Mouse (Mus musculus) limb, embryonic 10.5 days (tissue): ENCODE measurements around the gene Card11. TPM values are rescaled to one million over a fixed set of nuclear protein-coding genes. Genes with fewer than 3 reads are reported as not detected.

ENCODE experiments used
- DNase-seq: peaks from one replicate; pipeline ENCODE4 v3.0.0-alpha.2; 2017; ENCODE audit warnings: low spot score
- H3K27ac ChIP-seq: fragments of 300-500 bp; sonication (generic); 2 replicates; pipeline ENCODE4 v1.5.1; 2016; ENCODE audit warnings: mild to moderate bottlenecking
- H3K27me3 ChIP-seq: fragments of 300-500 bp; sonication (generic); 2 replicates; pipeline ENCODE4 v1.6.1; 2016; ENCODE audit warnings: low read depth, mild to moderate bottlenecking; ENCODE audit not compliant: poor library complexity, severe bottlenecking
- H3K36me3 ChIP-seq: fragments of 300-500 bp; sonication (generic); 2 replicates; pipeline ENCODE4 v1.6.1; 2016; ENCODE audit warnings: mild to moderate bottlenecking, moderate library complexity
- H3K4me1 ChIP-seq: fragments of 300-500 bp; sonication (generic); 2 replicates; pipeline ENCODE4 v1.6.1; 2016
- H3K4me3 ChIP-seq: fragments of 300-500 bp; sonication (generic); 2 replicates; pipeline ENCODE4 v1.5.1; 2016; ENCODE audit warnings: mild to moderate bottlenecking, moderate library complexity
- H3K9me3 ChIP-seq: fragments of 300-500 bp; sonication (generic); replicated peaks from 2 replicates; pipeline ENCODE4 v1.6.1; 2016; ENCODE audit warnings: mild to moderate bottlenecking
- WGBS: fragments of 180-500 bp; shearing (Covaris S2); methylation state at CpG from one replicate; pipeline ENCODE4 v1.1.7; 2016; 5-methylcytosine and 5-hydroxymethylcytosine counted together
- polyA plus RNA-seq: library from polyadenylated mRNA; unstranded; fragments of >200 nt; fragmentation: Nextera tagmentation; extraction: Ambion mirVana; gene quantifications from 2 replicates; pipeline ENCODE4 v1.2.1, GENCODE M21; 2016

The Card11 gene
- 0.49 TPM in 1 of 2 replicates, not detected in the other for polyA plus RNA-seq

DNA sequence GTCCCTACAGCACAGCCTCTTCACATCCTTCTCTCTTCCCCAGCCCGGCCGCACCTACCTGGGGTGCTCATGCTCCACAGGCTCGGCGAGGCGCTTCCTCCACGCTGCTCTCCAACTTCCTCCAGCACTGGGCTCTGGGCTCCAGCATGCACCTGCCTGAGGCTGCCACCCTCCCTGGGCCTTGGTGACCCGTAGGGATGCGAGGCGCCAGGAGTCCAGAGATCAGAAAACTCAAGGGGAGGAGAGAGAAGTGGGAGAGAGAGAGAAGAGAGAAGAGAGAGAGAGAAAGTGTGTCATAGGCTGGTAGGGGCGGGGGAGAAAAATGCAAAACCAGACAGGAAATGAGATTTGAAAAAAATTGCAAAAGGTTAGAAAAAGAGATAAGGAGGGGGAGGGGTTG, at the start of gene Card11:
Gene Card11 (minus strand): TSS at position 234 of the 400 bp plus-strand sequence.
- H3K27me3 ChIP-seq, result no peaks in the 10 kb centered on the region
- WGBS, result 68% methylated on average over 10 of the region's 10 CpGs
- no peak within 1 kb of the TSS for H3K4me3 ChIP-seq
- no peaks in the 10 kb centered on the region for H3K9me3 ChIP-seq
- no peak for DNase-seq
- no peaks in the 10 kb centered on the region for H3K36me3 ChIP-seq
- H3K27ac ChIP-seq, result no peak within 1 kb of the TSS
- H3K4me1 ChIP-seq, result peaks cover 12% of the 10 kb centered on the region

GRCm38 (mm10) chr5:141047651-141048218, 47.4 kb upstream of the Card11 start:
- Histone ChIP-seq H3K9me3 (peaks cover 6% of the 10 kb centered on the region; the same call in 1 of the 2 replicates), H3K4me3 (no peak overlapping the region), H3K36me3 (no peaks in the 10 kb centered on the region), H3K27me3 (no peaks in the 10 kb centered on the region), H3K4me1 (peaks cover 4% of the 10 kb centered on the region), H3K27ac (no peak overlapping the region)
- 86% methylated on average over 13 of the region's 13 CpGs for WGBS
- DNase-seq, result no peak

- Histone ChIP-seq H3K9me3 (no peaks in the 10 kb centered on the region), H3K36me3 (no peaks in the 10 kb centered on the region), H3K4me1 (peaks cover 8% of the 10 kb centered on the region), H3K27ac (no peak overlapping the region), H3K27me3 (no peaks in the 10 kb centered on the region), H3K4me3 (no peak overlapping the region)
- 90% methylated on average over 9 of the region's 9 CpGs for WGBS
- DNase-seq, result no peak
Observed at GRCm38 (mm10) chr5:141044976-141045375, 44.6 kb upstream of the Card11 start.

DNA sequence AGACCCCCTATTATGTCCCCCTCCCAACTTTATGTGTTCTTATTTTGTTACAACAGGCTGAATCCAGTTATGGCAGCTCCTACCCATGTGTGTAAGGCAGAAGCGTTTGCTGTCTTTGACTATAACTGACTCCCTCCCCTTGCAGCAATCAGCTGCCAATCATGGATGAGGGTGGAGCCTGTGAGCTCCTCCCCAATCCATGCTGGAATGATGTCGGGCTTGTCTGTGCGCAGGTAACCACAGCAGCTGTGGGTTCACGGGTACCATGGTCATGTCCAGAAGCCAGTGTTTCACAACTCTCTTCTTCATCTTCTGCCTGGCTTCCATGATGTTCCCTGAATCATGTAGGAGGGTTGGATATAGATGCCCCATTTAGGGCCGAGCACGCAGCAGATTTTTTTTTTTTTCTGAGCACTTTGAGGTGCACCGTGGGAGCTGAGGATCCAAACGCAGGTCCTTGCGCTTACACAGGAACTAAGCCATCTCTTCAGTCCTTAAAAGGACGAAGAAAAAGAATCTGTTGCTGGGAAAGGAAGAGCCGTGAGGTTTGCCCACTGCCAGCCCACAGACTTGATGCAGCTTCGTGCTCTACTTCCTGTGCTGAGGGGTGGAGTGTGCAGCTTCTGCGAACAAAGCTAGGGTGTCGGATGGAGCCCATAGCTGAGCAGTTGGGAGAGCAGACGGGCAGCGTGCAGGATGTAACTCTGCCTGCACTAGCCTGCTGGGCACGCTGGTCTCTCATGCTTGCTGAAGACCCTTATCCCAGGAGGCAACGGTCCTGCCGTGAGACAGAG, 43.5 kb upstream of the Card11 start:
- Histone ChIP-seq H3K36me3 (no peaks in the 10 kb centered on the region), H3K9me3 (no peaks in the 10 kb centered on the region), H3K4me1 (peaks cover 8% of the 10 kb centered on the region), H3K27me3 (no peaks in the 10 kb centered on the region), H3K4me3 (no peak overlapping the region), H3K27ac (no peak overlapping the region)
- WGBS, result 68% methylated on average over 19 of the region's 19 CpGs
- no peak for DNase-seq

GRCm38 (mm10) chr5:141042406-141042805, 42.0 kb upstream of the Card11 start:
- 91% methylated on average over 4 of the region's 4 CpGs for WGBS
- DNase-seq, result no peak

DNA sequence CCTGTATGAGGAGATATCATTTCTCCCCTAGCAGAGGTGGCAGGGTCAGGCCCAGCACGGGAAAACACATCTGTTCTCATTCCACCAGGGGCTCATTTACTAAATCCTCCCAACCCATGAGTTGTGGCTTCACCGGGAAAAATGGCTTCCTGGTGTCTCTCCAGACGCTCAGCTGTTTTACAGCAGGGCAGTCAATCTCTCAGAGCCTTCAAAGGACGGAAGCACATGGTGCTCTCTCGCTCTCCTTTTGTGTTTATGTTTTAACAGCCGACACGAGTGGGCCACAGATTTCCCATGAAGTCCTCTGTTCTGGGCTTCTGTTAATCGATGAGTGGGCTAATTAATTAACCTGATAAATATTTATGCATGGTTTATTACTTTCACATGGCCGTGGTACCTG, 40.5 kb upstream of the Card11 start:
- Histone ChIP-seq H3K9me3 (no peaks in the 10 kb centered on the region), H3K27me3 (no peaks in the 10 kb centered on the region; the same call in 1 of the 2 replicates), H3K27ac (no peak overlapping the region), H3K36me3 (no peaks in the 10 kb centered on the region), H3K4me1 (peaks cover 8% of the 10 kb centered on the region), H3K4me3 (no peak overlapping the region)
- 42% methylated on average over 9 of the region's 9 CpGs for WGBS
- DNase-seq, result no peak

More at GRCm38 (mm10) chr5:141042406-141042805, 42.0 kb upstream of the Card11 start:
- Histone ChIP-seq H3K27ac (no peak overlapping the region), H3K4me1 (peaks cover 8% of the 10 kb centered on the region), H3K36me3 (no peaks in the 10 kb centered on the region), H3K4me3 (no peak overlapping the region), H3K9me3 (no peaks in the 10 kb centered on the region), H3K27me3 (no peaks in the 10 kb centered on the region; the same call in 1 of the 2 replicates)

GRCm38 (mm10) chr5:141038342-141038741, 38.0 kb upstream of the Card11 start:
- WGBS, result 61% methylated on average over 1 of the region's 1 CpGs
- H3K27me3 ChIP-seq, result no peaks in the 10 kb centered on the region; the same call in 1 of the 2 replicates

DNA sequence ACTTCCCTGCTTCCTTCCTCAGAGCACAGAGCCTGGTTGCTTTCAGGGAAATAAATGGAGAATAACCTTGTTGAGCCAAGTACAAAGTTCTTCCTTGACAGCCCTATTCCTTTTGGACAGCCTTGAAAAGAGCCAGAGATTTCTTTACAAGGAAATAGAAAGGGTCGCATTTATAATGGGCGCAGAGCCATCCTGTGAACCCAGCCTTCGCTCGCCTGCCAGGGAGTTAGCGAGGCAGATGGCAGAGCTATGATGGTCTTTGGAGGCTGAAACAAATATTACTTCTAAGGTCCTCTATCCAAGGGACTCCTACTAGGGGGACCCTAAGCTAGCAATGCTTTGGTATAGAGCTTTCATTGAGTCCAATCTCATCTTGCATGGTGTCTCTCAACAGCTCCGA, 35.0 kb upstream of the Card11 start:
- H3K9me3 ChIP-seq, result no peaks in the 10 kb centered on the region
- H3K4me1 ChIP-seq, result no peaks in the 10 kb centered on the region
- WGBS, result 94% methylated on average over 6 of the region's 6 CpGs
- H3K27me3 ChIP-seq, result no peaks in the 10 kb centered on the region; the same call in 1 of the 2 replicates
- H3K4me3 ChIP-seq, result no peak overlapping the region
- H3K36me3 ChIP-seq, result no peaks in the 10 kb centered on the region
- no peak for DNase-seq
- H3K27ac ChIP-seq, result no peak overlapping the region

More at GRCm38 (mm10) chr5:141038342-141038741, 38.0 kb upstream of the Card11 start:
- DNase-seq, result no peak
- Histone ChIP-seq H3K9me3 (no peaks in the 10 kb centered on the region), H3K36me3 (no peaks in the 10 kb centered on the region), H3K4me1 (peaks cover 5% of the 10 kb centered on the region), H3K4me3 (no peak overlapping the region), H3K27ac (no peak overlapping the region)

DNA sequence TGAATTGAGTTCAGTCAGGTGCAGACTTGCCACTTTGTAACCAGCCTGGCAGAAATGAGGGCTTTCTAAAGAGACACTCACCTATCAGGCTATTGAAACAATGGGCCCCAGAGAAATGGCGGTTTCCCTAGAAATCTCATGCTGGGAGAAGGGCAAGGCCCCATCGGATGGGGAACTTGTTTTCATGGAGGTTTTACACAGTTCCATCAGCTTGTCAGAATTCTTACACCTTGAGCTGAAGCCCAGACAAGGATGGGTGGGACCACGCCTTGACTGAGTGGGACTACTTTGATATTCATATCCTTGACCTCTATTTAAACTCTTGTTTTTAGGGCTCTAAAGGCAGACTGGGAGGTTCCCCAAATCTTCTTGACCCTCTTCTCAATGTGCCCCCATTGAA, 33.9 kb upstream of the Card11 start:
- Histone ChIP-seq H3K27me3 (no peaks in the 10 kb centered on the region; the same call in 1 of the 2 replicates), H3K4me3 (no peak overlapping the region), H3K4me1 (no peaks in the 10 kb centered on the region), H3K36me3 (no peaks in the 10 kb centered on the region), H3K27ac (no peak overlapping the region), H3K9me3 (no peaks in the 10 kb centered on the region)
- 77% methylated on average over 3 of the region's 3 CpGs for WGBS
- no peak for DNase-seq

DNA sequence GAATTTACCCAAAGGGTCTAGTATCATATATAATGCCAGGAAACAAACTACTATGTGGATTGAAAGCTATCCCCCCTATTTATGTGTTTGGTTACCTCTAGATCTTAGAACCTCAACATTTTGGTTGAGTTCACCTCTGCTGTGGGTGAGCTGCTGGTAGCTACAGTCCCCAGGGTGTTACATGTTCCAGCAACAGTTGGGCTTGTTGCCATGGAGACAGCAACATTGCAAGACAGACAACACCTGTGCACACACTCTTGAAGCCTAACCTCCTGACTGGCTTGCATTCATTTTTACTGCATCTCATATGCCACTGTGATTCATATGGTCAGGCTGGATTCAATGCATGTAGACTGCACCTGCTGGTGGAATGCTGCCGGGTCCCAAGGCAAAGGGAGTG, 32.6 kb upstream of the Card11 start:
- no peaks in the 10 kb centered on the region for H3K36me3 ChIP-seq
- H3K27ac ChIP-seq, result no peak overlapping the region
- no peak for DNase-seq
- no peaks in the 10 kb centered on the region for H3K9me3 ChIP-seq
- WGBS, result 89% methylated on average over 1 of the region's 1 CpGs
- H3K4me3 ChIP-seq, result no peak overlapping the region
- H3K27me3 ChIP-seq, result no peaks in the 10 kb centered on the region
- H3K4me1 ChIP-seq, result no peaks in the 10 kb centered on the region

DNA sequence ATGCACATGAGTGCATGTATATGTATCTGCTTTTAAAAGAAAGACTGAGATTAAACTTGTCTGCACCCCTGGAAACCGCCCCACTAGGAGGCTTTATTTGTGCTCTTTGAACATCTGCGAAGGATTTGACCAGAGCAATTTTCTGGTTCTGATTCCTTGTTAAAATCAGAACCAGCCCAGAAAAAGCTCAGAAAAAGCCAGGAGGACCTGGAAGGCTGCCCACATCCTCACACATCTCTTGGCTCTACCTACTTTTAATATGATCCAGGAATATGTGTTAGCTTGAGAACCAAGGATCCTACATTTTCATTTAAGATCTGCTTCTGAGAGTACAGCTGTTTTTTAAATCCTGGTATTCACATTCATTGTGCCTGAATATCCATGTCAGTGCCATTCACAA, 29.0 kb upstream of the Card11 start:
- DNase-seq, result no peak
- H3K27me3 ChIP-seq, result no peaks in the 10 kb centered on the region
- H3K27ac ChIP-seq, result no peak overlapping the region
- 89% methylated on average over 2 of the region's 2 CpGs for WGBS
- H3K4me1 ChIP-seq, result no peaks in the 10 kb centered on the region
- H3K36me3 ChIP-seq, result no peaks in the 10 kb centered on the region
- no peaks in the 10 kb centered on the region for H3K9me3 ChIP-seq
- H3K4me3 ChIP-seq, result no peak overlapping the region

GRCm38 (mm10) chr5:141025635-141026034, 25.3 kb upstream of the Card11 start:
- H3K27ac ChIP-seq, result no peak overlapping the region
- 97% methylated on average over 3 of the region's 3 CpGs for WGBS
- H3K4me1 ChIP-seq, result no peaks in the 10 kb centered on the region
- no peaks in the 10 kb centered on the region for H3K27me3 ChIP-seq
- H3K9me3 ChIP-seq, result no peaks in the 10 kb centered on the region; the same call in 1 of the 2 replicates
- H3K36me3 ChIP-seq, result no peaks in the 10 kb centered on the region
- DNase-seq, result no peak
- H3K4me3 ChIP-seq, result no peak overlapping the region

DNA sequence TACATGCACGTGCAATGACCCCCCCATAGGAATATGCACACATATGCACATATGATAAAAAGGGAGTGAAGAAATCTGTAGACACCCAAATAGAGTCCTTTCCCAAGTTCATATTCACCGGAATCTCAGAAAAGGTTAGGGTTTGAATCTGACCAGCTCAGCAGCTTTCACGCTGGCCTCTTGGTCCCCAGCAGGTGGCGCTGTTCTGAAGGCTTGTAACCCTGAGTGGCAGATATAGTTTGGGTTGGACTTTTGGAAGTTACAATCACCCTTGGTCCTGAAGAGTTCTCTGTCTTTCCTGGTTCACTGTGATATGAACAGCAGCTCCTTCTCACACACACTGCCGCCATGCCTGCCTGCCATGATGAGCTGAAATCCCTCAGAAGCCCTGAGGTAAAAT, 24.1 kb upstream of the Card11 start:
- no peak overlapping the region for H3K27ac ChIP-seq
- no peaks in the 10 kb centered on the region for H3K4me1 ChIP-seq
- H3K4me3 ChIP-seq, result no peak overlapping the region
- H3K27me3 ChIP-seq, result no peaks in the 10 kb centered on the region
- peak; percentile 65 for DNase-seq
- H3K36me3 ChIP-seq, result no peaks in the 10 kb centered on the region
- 61% methylated on average over 5 of the region's 5 CpGs for WGBS
- H3K9me3 ChIP-seq, result no peaks in the 10 kb centered on the region; the same call in 1 of the 2 replicates
